Mouse (Mus musculus): ENCODE data around the gene Prkn.
A peak's percentile ranks its signal among the peaks of the same experiment; 100 is the strongest.

Gene Prkn

GRCm38 (mm10) chr17:11680456-11680855, 840.3 kb downstream of the Prkn start:
- DNase-seq = no peak

GRCm38 (mm10) chr17:11681825-11682372, 841.7 kb downstream of the Prkn start:
- DNase-seq = no peak

- no peak for DNase-seq
Observed at GRCm38 (mm10) chr17:11705005-11705404, 864.8 kb downstream of the Prkn start.

- no peak for DNase-seq
Observed at GRCm38 (mm10) chr17:11705761-11706160, 865.6 kb downstream of the Prkn start.

- DNase-seq = no peak
Observed at GRCm38 (mm10) chr17:11712066-11712465, 871.9 kb downstream of the Prkn start.

- no peak for DNase-seq
Observed at GRCm38 (mm10) chr17:11719801-11720200, 879.6 kb downstream of the Prkn start.

- no peak for DNase-seq
Observed at GRCm38 (mm10) chr17:11721906-11722305, 881.7 kb downstream of the Prkn start.

GRCm38 (mm10) chr17:11722478-11722877, 882.3 kb downstream of the Prkn start:
- DNase-seq = no peak

- no peak for DNase-seq
Observed at GRCm38 (mm10) chr17:11724135-11724534, 884.0 kb downstream of the Prkn start.

GRCm38 (mm10) chr17:11727101-11727500, 886.9 kb downstream of the Prkn start:
- DNase-seq = no peak

- DNase-seq = no peak
Observed at GRCm38 (mm10) chr17:11728294-11728693, 888.1 kb downstream of the Prkn start.

- no peak for DNase-seq
Observed at GRCm38 (mm10) chr17:11730656-11731594, 890.7 kb downstream of the Prkn start.

GRCm38 (mm10) chr17:11735158-11735877, 895.1 kb downstream of the Prkn start:
- DNase-seq = no peak

GRCm38 (mm10) chr17:11736531-11736930, 896.3 kb downstream of the Prkn start:
- DNase-seq = no peak

GRCm38 (mm10) chr17:11737905-11738304, 897.7 kb downstream of the Prkn start:
- DNase-seq = no peak

GRCm38 (mm10) chr17:11740716-11741115, 900.5 kb downstream of the Prkn start:
- no peak for DNase-seq

- no peak for DNase-seq
Observed at GRCm38 (mm10) chr17:11741161-11741560, 901.0 kb downstream of the Prkn start.

GRCm38 (mm10) chr17:11751251-11751650, 911.1 kb downstream of the Prkn start:
- no peak for DNase-seq

- DNase-seq = no peak
Observed at GRCm38 (mm10) chr17:11752686-11753085, 912.5 kb downstream of the Prkn start.

GRCm38 (mm10) chr17:11765117-11765516, 924.9 kb downstream of the Prkn start:
- no peak for DNase-seq

- no peak for DNase-seq
Observed at GRCm38 (mm10) chr17:11765581-11765980, 925.4 kb downstream of the Prkn start.

GRCm38 (mm10) chr17:11767301-11767700, 927.1 kb downstream of the Prkn start:
- no peak for DNase-seq

- no peak for DNase-seq
Observed at GRCm38 (mm10) chr17:11768345-11768744, 928.2 kb downstream of the Prkn start.

GRCm38 (mm10) chr17:11768971-11769370, 928.8 kb downstream of the Prkn start:
- peak; percentile 54 for DNase-seq

Data from cerebellum, adult 11 months (tissue).